Mouse (Mus musculus) telencephalon, adult 2 months (tissue): ENCODE data around the gene Tmem269.

Experiments used
- DNase-seq: peaks from one replicate; pipeline ENCODE4 v3.0.0-alpha.2; 2011; ENCODE audit warnings: low read depth, low spot score

The Tmem269 gene

DNA sequence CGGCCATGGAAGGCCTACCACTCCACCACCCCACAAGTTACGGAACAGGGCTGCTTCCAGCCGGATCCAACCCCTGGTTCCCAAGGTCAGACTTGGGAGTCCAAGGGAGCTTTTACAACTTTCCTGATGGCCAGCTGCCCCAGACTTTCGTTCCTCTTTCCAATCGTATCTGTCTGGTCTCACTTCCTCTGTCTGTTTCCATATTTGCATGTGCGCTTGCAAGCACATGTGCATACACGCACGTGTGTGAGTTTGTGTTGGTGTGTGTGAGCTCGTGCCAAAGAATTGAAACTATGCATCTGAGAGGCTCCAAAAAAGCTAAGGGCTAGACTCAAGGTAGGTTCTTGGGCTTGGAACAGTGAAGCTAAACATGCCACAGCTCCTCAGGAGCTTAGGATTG lies 36.6 kb downstream of the Tmem269 start:
- DNase-seq, result no peak

DNA sequence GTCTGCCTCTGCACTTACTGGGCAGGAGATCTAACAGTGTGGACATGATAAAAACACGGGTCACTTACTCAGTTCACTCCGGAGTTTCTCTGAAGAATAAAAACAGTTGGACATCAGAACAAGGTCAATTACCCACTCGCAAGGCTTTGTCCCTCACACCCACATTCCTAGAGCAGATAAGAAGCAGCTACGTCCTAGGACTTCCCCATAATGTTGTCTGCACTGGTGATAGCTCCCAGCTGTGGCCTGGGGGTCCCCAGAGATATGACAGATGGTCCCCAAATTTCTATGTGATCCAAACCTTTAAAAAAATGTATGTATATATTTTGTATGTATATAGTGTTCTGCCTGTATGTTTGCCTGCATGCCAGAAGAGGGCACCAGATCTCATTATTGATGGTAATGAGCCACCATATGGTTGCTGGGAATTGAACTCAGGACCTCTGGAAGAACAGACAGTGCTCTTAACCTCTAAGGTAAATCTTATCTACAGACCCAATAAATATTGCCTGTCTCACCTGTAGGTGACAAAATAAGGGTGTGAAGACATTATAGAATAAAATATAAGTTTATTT lies 37.8 kb downstream of the Tmem269 start:
- no peak for DNase-seq

DNA sequence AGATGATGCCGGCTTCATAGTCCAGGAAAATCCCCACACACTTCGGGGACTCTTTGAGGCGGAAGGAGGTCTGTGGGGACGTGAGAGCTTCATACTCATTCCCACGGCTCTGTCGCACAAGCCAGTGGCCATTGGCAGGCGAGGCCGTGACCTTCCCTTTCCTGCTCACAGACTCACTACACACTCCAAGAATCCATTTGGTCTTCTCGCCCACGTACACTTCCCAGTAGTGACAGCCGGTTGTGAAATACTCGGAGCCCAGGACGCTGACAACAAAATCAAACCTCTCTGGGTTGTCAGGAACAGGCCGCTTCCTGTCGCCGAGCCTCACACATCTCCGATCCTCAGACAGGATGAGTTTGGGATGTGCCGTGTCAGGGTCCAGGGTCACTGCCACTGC lies 39.7 kb downstream of the Tmem269 start:
- no peak for DNase-seq

DNA sequence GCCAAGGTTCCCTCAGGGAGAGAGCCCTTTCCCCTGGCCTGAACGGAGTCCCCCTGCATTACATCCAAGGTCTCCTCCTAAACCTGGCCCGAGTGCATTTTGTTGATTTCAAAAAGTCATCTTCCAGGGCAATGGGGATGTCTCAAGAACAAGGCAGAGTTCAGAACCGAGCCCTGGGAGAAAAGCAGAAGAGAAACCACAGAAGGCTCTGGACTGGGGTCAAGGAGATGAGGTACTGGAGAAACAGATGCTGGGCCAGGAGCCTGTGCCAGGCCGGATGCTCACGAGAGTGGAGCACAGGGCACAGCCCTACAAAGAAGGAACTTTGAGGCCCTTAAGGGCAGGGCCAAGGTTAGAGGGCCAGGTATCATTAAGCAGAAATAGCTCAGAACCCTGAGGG lies 40.3 kb downstream of the Tmem269 start:
- DNase-seq, result no peak

DNA sequence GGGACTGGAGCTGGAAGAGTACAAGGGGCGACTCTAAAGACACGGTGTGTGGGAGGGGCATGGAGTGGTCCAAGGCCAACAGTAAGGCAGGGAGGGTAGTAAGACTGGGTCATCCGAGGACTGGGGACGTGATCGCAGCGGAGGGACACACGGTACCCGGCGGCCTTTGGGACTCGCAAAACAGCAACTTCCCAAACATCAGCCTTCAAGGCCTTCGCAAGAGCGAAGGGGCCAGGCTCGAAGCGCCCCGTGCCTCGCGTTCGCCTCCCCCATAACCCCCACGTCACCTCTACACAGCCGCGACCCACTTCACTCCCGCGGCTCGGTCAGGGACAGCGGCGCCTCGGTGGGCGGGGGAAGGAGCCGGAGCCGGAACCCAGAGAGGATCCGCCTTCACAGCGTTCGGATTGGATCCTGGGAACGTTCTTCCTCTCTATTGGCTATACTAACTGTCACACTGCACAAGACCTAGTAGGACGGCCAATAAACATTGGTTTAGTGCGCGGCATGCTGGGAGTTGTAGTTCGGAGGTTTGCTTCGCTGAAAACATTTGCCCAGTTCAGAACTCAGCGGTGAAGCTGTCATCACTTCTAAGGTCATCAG lies 44.1 kb downstream of the Tmem269 start, which contains the start of gene Zfp691:
Gene Zfp691, minus strand, starts transcription at position 345 of the 603 bp plus-strand sequence.
- DNase-seq, result peak; percentile 98

DNA sequence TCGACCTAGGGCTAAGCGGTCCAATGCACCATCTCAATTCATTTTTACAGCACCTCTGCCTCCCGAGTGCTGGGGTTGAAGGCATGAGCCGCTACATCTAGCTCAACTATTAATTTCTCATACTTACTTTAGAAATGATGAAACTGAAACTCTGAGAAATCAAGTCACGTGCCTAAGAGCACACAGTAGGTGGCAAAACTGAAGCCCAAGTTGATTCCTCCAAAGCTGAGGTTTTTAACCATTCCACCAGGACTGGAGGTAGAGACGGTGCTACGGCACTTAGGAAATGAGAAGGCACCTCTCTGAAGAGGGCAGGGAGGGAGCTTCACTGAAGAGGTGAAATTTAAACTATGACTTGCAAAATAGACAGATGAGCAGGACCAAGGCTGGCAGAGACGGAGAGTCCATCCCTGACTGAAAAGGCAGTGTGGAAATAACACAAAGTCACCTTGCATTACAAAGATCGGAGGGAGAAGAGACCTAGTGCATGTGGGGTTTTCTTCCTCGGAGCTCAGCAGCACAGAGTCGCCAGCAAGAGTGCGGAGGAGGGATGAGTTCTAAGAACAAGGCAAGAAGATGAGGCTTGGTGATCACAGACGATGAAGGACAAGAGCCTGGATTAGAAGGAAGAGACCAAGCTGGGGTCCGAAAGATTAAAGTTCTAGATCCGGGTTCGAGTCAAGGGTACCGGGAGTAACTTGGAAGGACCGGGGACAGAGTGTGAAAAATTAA lies 44.9 kb downstream of the Tmem269 start:
- no peak for DNase-seq

DNA sequence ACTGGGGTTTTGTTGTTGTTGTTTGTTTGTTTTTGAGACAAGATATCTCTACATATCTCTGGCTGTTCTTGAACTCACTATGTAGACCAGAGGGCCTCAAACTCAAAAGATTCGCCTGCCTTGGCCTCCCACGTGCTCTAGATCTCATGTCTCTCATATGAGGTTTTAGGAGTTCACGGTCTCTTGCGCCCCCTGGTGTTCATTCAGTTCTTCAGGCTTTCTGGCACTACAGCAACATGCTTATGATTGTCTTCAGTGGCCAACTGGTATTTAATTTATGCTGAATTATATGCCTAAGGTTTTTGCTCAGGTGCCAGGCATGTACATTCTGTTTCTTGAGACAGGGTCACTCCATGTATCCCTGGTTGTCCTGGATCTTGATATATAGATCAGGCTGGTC lies 50.4 kb downstream of the Tmem269 start:
- DNase-seq, result peak; percentile 66

DNA sequence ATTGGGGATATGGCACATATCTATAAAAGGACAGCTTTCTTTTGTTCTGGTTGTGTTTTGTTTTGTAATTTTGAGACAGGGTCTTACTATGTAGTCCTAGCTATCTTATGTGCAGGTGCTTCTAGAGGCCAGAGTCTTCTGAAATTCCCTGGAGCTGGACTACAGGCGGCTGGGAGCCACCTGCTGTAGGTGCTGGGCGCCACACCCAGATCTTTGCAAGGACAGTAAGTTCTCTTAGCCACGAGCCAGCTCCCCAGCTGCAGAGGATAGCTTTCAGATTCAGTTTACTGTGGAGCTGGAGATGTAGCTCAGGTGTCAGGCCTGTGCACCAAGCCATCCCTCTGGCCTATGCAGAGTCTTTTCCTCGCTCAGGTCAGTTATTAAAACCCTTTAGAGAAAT lies 50.9 kb downstream of the Tmem269 start:
- no peak for DNase-seq

DNA sequence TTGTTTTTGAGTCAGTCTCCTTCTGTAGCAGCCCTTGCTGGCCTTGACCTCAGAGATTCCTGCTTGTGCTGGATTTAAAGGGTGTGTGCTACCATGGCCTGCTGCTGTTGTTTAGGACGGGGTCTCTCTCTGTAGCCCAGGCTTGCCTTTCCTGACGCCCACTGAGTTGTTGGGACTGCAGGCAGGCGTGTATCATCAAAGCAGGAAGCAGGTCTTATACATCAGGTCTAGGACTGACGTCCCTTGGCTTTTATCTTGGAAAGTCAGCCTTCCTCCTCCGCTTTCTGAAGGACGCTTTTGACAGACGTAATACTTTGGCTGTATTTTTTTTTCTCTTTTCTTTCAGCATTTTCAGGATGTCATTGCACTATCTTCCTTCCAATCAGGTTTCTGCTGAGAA lies 52.1 kb downstream of the Tmem269 start:
- DNase-seq, result no peak

DNA sequence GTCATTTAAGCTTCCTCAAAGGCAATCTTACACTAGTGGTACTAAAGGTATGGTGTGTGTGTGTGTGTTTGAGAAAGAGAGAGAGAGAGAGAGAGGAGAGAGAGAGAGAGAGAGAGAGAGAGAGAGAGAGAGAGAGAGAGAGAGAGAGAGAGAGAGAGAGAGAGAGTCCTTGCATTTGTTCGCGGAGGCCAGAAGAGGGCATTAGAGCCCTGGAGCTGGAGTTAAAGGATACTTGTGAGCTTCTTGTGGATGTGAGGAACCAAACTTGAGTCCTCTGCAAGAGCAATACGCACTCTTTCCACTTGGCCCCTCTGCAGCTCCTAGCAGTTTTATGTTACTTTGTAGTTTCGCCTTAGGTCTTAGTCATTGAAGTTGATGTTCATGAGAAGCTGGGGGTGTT lies 55.0 kb downstream of the Tmem269 start:
- DNase-seq, result no peak

DNA sequence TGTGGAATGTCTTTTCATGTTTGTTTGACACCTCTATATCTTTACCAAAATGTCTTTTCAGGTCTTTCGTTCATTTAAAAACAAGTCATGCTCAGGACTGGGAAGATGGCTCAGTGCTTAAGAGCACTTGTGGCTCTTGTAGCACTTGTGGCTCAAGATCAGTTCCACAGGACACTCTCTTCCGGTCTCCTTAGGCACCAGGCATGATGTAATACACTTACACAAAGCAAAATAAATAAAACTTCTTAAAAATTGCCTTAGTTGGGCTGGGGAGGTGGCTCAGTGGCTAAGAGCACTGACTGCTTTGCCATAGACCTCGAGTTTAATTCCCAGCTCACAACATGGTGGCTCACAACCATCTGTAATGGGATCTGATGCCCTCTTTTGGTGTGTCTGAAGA lies 56.7 kb downstream of the Tmem269 start:
- no peak for DNase-seq

DNA sequence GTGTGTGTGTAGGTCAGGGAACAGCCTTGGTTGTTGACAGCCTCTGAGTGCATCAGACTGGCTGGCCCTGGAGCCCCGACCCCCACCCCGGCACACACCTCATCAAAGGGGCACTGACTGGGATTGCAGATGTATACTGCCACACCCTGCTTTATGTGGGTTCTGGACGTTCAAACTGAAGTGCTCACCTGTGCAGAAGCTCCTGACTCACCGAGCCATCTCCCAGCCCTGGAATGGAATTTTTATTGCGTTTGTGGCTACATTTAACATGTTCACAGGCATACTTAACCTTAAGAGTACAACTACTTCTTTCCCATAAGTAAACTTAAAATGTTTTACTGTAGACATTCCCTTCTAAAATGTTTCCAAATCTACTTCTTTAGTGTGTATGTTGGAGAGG lies 60.1 kb downstream of the Tmem269 start:
- DNase-seq, result no peak

DNA sequence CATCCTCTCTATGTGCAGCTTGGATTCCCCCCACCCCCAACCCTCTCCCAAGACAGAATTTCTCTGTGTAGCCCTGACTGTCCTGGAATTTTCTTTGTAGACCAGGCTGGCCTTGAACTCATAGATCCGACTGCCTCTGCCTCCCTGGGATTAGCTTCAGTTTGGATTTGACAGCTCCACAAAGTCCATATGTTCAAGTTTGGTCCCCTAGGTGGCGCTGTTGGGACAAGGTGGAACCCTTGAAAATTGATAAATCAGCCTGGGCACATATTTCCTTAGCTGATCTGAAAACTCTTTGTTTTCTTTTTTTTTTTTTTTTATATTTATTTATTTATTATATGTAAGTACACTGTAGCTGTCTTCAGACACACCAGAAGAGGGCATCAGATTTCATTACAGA lies 60.8 kb downstream of the Tmem269 start:
- no peak for DNase-seq
